Mouse (Mus musculus): Measurements from ENCODE around the gene Tubb3.

Gene Tubb3

GRCm38 (mm10) chr8:123411781-123412327 is 630 bp downstream of the Tubb3 start:
- in situ Hi-C loops (cut with MboI; ENCODE audit: unreplicated experiment in 2 of 2): no loop called here

GRCm38 (mm10) chr8:123412560-123413170 is 1.4 kb downstream of the Tubb3 start:
- in situ Hi-C loops (cut with MboI; ENCODE audit: unreplicated experiment in 2 of 2): no loop called here

DNA sequence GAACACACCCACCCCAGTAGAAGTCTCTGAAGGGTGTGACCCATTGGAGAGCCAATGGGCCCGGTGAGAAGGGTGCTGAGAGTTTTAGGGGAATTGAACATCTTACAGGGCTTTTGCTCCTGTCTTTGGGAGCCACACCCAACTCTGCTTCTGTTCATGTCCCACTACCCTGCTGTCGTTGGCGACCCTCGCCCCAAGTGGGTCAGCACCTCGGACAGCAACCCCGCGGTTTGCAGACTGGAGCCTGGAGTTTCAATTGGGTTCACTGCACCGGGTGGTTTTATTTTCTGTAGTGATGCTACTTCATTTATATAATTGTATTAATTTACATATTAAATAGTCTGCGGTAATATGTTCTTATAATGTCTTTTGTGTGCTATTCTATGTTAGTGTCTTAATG is 3.0 kb downstream of the Tubb3 start:
- in situ Hi-C loops (cut with MboI; ENCODE audit: unreplicated experiment in 2 of 2): no loop called here

GRCm38 (mm10) chr8:123414997-123415696 is 3.9 kb downstream of the Tubb3 start:
- in situ Hi-C loops (cut with MboI; ENCODE audit: unreplicated experiment in 2 of 2): loop anchor here (5.0 kb wide), 1 partner anchor 33 kb away; no protein-coding TSS in a partner anchor

DNA sequence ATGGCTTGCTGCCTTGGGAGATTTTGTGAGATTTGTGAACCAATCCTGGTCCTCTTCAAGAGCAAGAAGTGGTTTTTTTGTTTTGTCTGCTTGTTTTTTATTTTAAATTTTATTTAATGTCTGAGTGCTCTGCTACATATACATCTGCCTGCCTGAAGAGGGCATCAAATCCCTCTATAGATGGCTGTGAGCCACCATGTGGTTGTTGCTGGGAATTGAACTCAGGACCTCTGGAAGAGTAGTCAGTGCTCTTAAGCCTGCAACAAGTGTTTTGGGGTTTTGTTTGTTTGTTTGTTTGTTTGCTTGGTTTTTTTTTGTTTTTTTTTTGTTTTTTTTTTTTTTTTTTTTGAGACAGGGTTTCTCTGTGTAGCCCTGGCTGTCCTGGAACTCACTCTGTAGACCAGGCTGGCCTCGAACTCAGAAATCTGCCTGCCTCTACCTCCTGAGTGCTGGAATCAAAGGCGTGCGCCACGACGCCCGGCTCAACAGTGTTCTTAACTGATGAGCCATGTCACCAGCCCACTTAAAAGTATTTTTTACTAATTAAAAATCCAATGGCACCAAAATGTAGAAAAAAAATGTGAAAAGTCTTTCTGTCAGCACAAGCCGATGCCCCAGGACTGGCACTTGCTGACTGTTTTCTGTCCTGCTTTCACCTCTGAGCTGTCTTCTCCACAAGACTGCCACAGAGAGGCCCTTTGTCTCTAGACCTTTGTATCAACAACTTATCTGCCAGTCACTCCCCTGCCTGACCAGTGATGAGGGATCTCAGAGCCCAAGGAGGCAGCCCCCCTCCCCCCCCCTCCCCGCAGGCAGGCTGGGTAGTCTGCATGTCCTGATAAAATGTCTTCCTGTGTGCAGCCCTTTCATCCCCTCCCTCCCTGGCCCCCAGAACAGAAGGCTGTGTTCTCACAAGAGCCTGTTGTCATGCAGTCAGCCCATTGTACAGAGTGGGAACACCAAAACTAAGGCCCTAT is 5.0 kb downstream of the Tubb3 start:
- in situ Hi-C loops (cut with MboI; ENCODE audit: unreplicated experiment in 2 of 2): loop anchor here (5.0 kb wide), 1 partner anchor 34 kb away; no protein-coding TSS in a partner anchor

- in situ Hi-C loops (cut with MboI; ENCODE audit: unreplicated experiment in 2 of 2): loop anchor here (5.0 kb wide), 1 partner anchor 35 kb away; no protein-coding TSS in a partner anchor
These were observed 5.8 kb downstream of the Tubb3 start for GRCm38 (mm10) chr8:123416944-123417555.

DNA sequence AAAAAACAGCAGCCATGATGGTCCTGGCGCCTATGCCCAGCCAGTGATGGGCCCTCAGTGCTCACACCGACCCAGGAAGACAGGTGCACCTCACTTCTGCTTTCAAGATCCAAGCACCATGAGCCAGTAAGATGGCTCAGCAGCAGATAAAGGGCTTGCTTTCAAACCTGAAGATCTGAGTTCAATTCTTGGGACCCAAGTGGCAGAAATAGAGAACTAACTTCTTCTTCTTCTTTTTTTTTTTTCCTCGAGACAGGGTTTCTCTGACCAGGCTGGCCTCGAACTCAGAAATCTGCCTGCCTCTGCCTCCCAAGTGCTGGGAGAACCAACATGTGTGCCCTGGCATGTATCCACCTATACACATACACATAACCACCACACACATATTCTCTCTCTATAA is 8.5 kb downstream of the Tubb3 start:
- in situ Hi-C loops (cut with MboI; ENCODE audit: unreplicated experiment in 2 of 2): loop anchor here (5.0 to 10.0 kb wide), 2 partner anchors 37 to 55 kb away; no protein-coding TSS in a partner anchor

DNA sequence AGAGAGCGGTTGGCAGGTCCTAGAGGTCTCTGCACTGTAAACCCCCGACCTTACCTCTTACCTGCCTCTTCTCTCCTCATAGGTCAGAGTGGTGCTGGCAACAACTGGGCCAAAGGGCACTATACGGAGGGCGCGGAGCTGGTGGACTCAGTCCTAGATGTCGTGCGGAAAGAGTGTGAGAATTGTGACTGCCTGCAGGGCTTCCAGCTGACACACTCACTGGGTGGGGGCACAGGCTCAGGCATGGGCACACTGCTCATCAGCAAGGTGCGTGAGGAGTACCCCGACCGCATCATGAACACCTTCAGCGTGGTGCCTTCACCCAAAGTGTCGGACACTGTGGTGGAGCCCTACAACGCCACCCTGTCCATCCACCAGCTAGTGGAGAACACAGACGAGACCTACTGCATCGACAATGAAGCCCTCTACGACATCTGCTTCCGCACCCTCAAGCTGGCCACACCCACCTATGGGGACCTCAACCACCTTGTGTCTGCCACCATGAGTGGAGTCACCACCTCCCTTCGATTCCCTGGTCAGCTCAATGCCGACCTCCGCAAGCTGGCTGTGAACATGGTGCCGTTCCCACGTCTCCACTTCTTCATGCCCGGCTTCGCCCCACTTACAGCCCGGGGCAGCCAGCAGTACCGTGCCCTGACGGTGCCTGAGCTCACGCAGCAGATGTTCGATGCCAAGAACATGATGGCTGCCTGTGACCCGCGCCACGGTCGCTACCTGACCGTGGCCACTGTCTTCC is 9.5 kb downstream of the Tubb3 start:
- in situ Hi-C loops (cut with MboI; ENCODE audit: unreplicated experiment in 2 of 2): loop anchor here in 1 of 2 experiments (10.0 kb wide), 1 partner anchor 56 kb away; no protein-coding TSS in a partner anchor

DNA sequence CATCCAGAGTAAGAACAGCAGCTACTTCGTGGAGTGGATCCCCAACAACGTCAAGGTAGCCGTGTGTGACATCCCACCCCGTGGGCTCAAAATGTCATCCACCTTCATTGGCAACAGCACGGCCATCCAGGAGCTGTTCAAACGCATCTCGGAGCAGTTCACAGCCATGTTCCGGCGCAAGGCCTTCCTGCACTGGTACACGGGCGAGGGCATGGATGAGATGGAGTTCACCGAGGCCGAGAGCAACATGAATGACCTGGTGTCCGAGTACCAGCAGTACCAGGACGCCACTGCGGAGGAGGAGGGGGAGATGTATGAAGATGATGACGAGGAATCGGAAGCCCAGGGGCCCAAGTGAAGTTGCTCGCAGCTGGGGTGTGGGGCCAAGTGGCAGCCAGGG is 10.1 kb downstream of the Tubb3 start:
- in situ Hi-C loops (cut with MboI; ENCODE audit: unreplicated experiment in 2 of 2): loop anchor here in 1 of 2 experiments (10.0 kb wide), 1 partner anchor 57 kb away; no protein-coding TSS in a partner anchor

DNA sequence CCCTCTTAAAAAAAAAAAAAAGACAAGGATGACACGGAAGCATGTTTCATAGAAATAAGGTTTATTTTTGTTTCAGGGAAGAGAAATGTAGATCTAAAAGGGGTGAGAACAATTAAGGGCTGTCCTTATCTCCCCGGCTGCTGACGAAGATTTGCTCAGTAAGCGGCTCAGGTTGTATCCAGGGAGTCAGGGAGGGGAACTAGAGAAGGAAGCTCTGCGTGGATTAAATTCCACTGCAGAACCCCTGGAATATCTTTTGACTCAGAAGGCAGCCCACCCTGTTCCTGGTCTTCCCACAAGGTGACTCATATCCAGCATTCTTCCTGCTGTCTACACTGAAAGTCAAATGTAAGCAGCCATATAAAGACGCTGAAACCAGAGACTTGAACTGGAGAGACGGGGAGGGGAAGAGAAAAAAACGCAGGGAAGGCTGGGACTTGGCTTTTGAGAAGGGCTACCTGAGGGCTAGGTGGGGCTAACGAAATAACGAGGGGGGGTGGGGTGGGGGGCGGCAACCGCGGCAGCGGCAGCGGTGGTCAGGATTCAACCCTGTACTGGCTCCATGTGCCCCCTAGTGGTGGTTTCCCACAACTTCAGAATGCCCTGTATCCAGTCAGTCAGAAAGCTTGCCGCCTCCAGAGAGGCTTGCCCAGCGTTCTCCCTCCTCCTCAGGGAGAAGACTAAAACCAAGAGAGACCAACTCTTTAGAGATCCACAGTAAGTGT is 11.0 kb downstream of the Tubb3 start:
- in situ Hi-C loops (cut with MboI; ENCODE audit: unreplicated experiment in 2 of 2): loop anchor here in 1 of 2 experiments (10.0 kb wide), 1 partner anchor 57 kb away; no protein-coding TSS in a partner anchor

DNA sequence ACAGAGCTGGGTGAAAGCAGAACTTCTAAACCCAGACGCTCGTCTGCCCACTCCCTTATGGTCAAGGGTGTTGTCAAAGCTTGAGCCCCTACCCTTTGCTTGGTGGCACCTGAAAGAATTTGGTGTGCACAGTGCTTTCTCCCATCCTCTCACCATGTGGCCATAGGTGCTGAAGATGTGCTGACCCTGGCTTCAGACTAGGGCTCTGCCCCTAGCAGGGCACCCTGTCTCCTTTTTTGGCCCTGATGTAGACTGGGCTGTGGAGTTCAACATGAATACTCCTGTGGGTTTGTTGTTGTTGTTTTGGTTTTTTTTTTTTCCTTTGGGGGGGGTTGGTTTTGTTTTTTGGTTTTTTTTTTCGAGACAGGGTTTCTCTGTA is 11.5 kb downstream of the Tubb3 start:
- in situ Hi-C loops (cut with MboI; ENCODE audit: unreplicated experiment in 2 of 2): loop anchor here in 1 of 2 experiments (10.0 kb wide), 1 partner anchor 58 kb away; no protein-coding TSS in a partner anchor

- in situ Hi-C loops (cut with MboI; ENCODE audit: unreplicated experiment in 2 of 2): loop anchor here in 1 of 2 experiments (10.0 kb wide), 1 partner anchor 59 kb away; no protein-coding TSS in a partner anchor
These were observed 12.2 kb downstream of the Tubb3 start, which contains the start of gene Def8 for GRCm38 (mm10) chr8:123423441-123423840. Gene Def8, plus strand, starts transcription at chr8:123423527.

- in situ Hi-C loops (cut with MboI; ENCODE audit: unreplicated experiment in 2 of 2): loop anchor here in 1 of 2 experiments (10.0 kb wide), 1 partner anchor 62 kb away; no protein-coding TSS in a partner anchor
These were observed 15.6 kb downstream of the Tubb3 start for GRCm38 (mm10) chr8:123426511-123427509.

- in situ Hi-C loops (cut with MboI; ENCODE audit: unreplicated experiment in 2 of 2): loop anchor here in 1 of 2 experiments (10.0 kb wide), 1 partner anchor 63 kb away; no protein-coding TSS in a partner anchor
These were observed 16.5 kb downstream of the Tubb3 start for GRCm38 (mm10) chr8:123427639-123428275.

DNA sequence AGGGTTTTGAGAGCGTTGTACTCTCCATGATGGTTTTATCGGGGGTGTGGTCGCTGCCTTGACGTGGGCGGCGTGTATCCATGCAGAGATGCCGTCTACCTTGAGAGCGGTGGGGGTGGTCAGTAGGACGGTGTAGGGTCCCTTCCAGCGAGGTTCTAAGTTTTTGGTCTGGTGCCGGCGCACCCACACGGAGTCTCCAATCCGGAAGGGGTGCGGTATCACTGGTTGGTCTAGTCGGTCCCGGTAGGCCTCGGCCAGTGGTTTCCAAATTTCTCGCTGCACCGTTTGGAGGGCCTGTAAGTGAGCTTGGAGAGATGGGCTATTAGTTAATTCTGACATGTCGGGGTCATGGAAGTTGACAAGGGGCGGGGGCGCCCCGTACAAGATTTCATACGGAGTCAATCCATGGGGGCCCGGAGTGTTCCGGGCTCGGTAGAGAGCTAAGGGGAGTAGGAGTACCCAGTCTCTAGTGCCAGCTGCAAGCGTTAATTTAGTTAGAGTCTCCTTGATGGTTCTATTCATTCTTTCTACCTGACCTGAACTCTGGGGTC is 17.2 kb downstream of the Tubb3 start:
- in situ Hi-C loops (cut with MboI; ENCODE audit: unreplicated experiment in 2 of 2): loop anchor here in 1 of 2 experiments (10.0 kb wide), 1 partner anchor 64 kb away; no protein-coding TSS in a partner anchor

Measured in v-Abl transformed pro-B cells (cell line).